Mouse (Mus musculus): Measurements from ENCODE around the gene Olfr139.
A peak's percentile ranks its signal among the peaks of the same experiment; 100 is the strongest.

Gene Olfr139

GRCm38 (mm10) chr11:74056451-74056850 lies at the start of gene Olfr139, which contains the start of gene Olfr399:
Gene Olfr139, minus strand, starts transcription at chr11:74056551.
Gene Olfr399, minus strand, starts transcription at chr11:74056615.
- no peak for DNase-seq (ENCODE audit: low read depth, low spot score)

GRCm38 (mm10) chr11:74105066-74105465 lies 48.7 kb upstream of the Olfr139 start:
- DNase-seq (ENCODE audit: low read depth, low spot score) = peak; percentile 76

- no peak for DNase-seq (ENCODE audit: low read depth, low spot score)
Measured at GRCm38 (mm10) chr11:74101507-74101906, 45.2 kb upstream of the Olfr139 start.

GRCm38 (mm10) chr11:74100724-74101123 lies 44.4 kb upstream of the Olfr139 start:
- DNase-seq (ENCODE audit: low read depth, low spot score) = no peak

- DNase-seq (ENCODE audit: low read depth, low spot score) = no peak
Measured at GRCm38 (mm10) chr11:74069655-74070054, 13.3 kb upstream of the Olfr139 start, which contains the start of gene Zfp616. Gene Zfp616, plus strand, starts transcription at chr11:74069955.

- DNase-seq (ENCODE audit: low read depth, low spot score) = peak; percentile 6
Measured at GRCm38 (mm10) chr11:74051347-74051746, 5.0 kb downstream of the Olfr139 start.

Data from ZHBTc4 (cell line).